Mouse (Mus musculus): ENCODE measurements at regions not wholly inside any gene's neighbourhood (a gene's known extent, or its start where the extent isn't known, plus 50 kb on each side); places are given as distances from the start of the nearest gene placed in this dataset.
A peak's percentile ranks its signal among the peaks of the same experiment; 100 is the strongest.

- DNase-seq (ENCODE audit: low spot score in 2 of 2) = no peak
Observed at GRCm38 (mm10) chr4:12628702-12629374, 457.0 kb upstream of the Fam92a start.

GRCm38 (mm10) chr4:12627158-12627871 is 455.5 kb upstream of the Fam92a start:
- DNase-seq (ENCODE audit: low spot score in 2 of 2) = no peak

GRCm38 (mm10) chr4:12620756-12621270 is 449.0 kb upstream of the Fam92a start:
- DNase-seq (ENCODE audit: low spot score in 2 of 2) = no peak

- no peak for DNase-seq (ENCODE audit: low spot score in 2 of 2)
Observed at GRCm38 (mm10) chr4:12620059-12620755, 448.4 kb upstream of the Fam92a start.

- DNase-seq (ENCODE audit: low spot score in 2 of 2) = no peak
Observed at GRCm38 (mm10) chr4:12616665-12617064, 444.9 kb upstream of the Fam92a start.

- no peak for DNase-seq (ENCODE audit: low spot score in 2 of 2)
Observed at GRCm38 (mm10) chr4:12611511-12611910, 439.7 kb upstream of the Fam92a start.

- no peak for DNase-seq (ENCODE audit: low spot score in 2 of 2)
Observed at GRCm38 (mm10) chr4:12601165-12601919, 429.5 kb upstream of the Fam92a start.

GRCm38 (mm10) chr4:12595801-12596515 is 424.1 kb upstream of the Fam92a start:
- DNase-seq (ENCODE audit: low spot score in 2 of 2) = peak in 1 of 2 experiments; percentile 10

- no peak for DNase-seq (ENCODE audit: low spot score in 2 of 2)
Observed at GRCm38 (mm10) chr4:12592973-12593372, 421.2 kb upstream of the Fam92a start.

- no peak for DNase-seq (ENCODE audit: low spot score in 2 of 2)
Observed at GRCm38 (mm10) chr4:12578102-12578501, 406.3 kb upstream of the Fam92a start.

- no peak for DNase-seq (ENCODE audit: low spot score in 2 of 2)
Observed at GRCm38 (mm10) chr4:12571881-12572280, 400.1 kb upstream of the Fam92a start.

- DNase-seq (ENCODE audit: low spot score in 2 of 2) = no peak
Observed at GRCm38 (mm10) chr4:12570689-12571088, 398.9 kb upstream of the Fam92a start.

GRCm38 (mm10) chr4:12567643-12568042 is 395.8 kb upstream of the Fam92a start:
- DNase-seq (ENCODE audit: low spot score in 2 of 2) = no peak

GRCm38 (mm10) chr4:12563016-12563415 is 391.2 kb upstream of the Fam92a start:
- DNase-seq (ENCODE audit: low spot score in 2 of 2) = no peak

- DNase-seq (ENCODE audit: low spot score in 2 of 2) = no peak
Observed at GRCm38 (mm10) chr4:12560546-12560945, 388.7 kb upstream of the Fam92a start.

GRCm38 (mm10) chr4:12560015-12560414 is 388.2 kb upstream of the Fam92a start:
- no peak for DNase-seq (ENCODE audit: low spot score in 2 of 2)

- no peak for DNase-seq (ENCODE audit: low spot score in 2 of 2)
Observed at GRCm38 (mm10) chr4:12557105-12557504, 385.3 kb upstream of the Fam92a start.

- DNase-seq (ENCODE audit: low spot score in 2 of 2) = no peak
Observed at GRCm38 (mm10) chr4:12549265-12549664, 377.4 kb upstream of the Fam92a start.

- DNase-seq (ENCODE audit: low spot score in 2 of 2) = no peak
Observed at GRCm38 (mm10) chr4:12543906-12544305, 372.1 kb upstream of the Fam92a start.

- no peak for DNase-seq (ENCODE audit: low spot score in 2 of 2)
Observed at GRCm38 (mm10) chr4:12541508-12541907, 369.7 kb upstream of the Fam92a start.
